Comparison of ENCODE assay signal across 8 mouse cellular contexts in genomic region chr11:81153841-81154240, GRCm38 (mm10).
A peak's percentile ranks its signal among the peaks of the same experiment; 100 is the strongest.
DNase-seq lines count a peak whose midpoint lies in the region; ATAC-seq lines count a peak whose summit lies in the region.

No protein-coding gene starts in this region.

- peak overlapping the region; percentile 90 for H3K4me2 ChIP-seq in heart, embryonic 14.5 days (ENCODE audit: low read length)
- H3K4me2 ChIP-seq in hindbrain, embryonic 11.5 days (replicated peaks; ENCODE audit: low read depth, low read length): peak overlapping the region; percentile 97

- H3K4me3 ChIP-seq in heart, embryonic 14.5 days (ENCODE audit: control insufficient read depth in 1 of 2, insufficient read depth in 1 of 2, low read depth in 1 of 2, low read length in 2 of 2): peak overlapping the region in 1 of 2 experiments; percentile 53; a peak in 1 of 4 replicates
- H3K4me3 ChIP-seq in hindbrain, embryonic 11.5 days (ENCODE audit: low read depth, low read length): peak overlapping the region; percentile 63

- no peak overlapping the region for H3K9ac ChIP-seq in heart, embryonic 14.5 days (ENCODE audit: low read length)
- no peak overlapping the region for H3K9ac ChIP-seq in hindbrain, embryonic 11.5 days (ENCODE audit: low read depth, low read length)

- no peak for ATAC-seq in heart, embryonic 14.5 days (ENCODE audit: insufficient number of reproducible peaks, insufficient read depth, low FRiP score, low read depth)
- peak; percentile 43 for ATAC-seq in hindbrain, embryonic 11.5 days (ENCODE audit: low FRiP score)
- ATAC-seq in CD4-positive, CD25-positive, alpha-beta regulatory T cell, adult 4 months: no peak
- ATAC-seq in erythroid progenitor cell, adult 5-6 weeks (replicated peaks; ENCODE audit: low FRiP score, poor library complexity, severe bottlenecking): no peak

- peaks cover 8 to 23% of the 10 kb centered on the region in 2 experiments; a peak in 3 of 4 replicates for H3K4me1 ChIP-seq in heart, embryonic 14.5 days (ENCODE audit: control insufficient read depth in 2 of 2, insufficient read depth in 2 of 2, low read length in 2 of 2)
- no peaks in the 10 kb centered on the region; the same call in 1 of the 2 replicates for H3K4me1 ChIP-seq in hindbrain, embryonic 11.5 days (replicated peaks; ENCODE audit: control insufficient read depth, insufficient read depth, low read length)

- no peak overlapping the region for H3K27ac ChIP-seq in heart, embryonic 14.5 days (replicated peaks in 1 of 2; ENCODE audit: control insufficient read depth in 1 of 2, insufficient read depth in 1 of 2, low read depth in 2 of 2, low read length in 2 of 2)
- H3K27ac ChIP-seq in hindbrain, embryonic 11.5 days (ENCODE audit: low read depth, low read length): no peak overlapping the region

- H3K9me3 ChIP-seq in heart, embryonic 14.5 days (ENCODE audit: control insufficient read depth, low read length): no peaks in the 10 kb centered on the region
- H3K9me3 ChIP-seq in hindbrain, embryonic 11.5 days (ENCODE audit: control insufficient read depth, low read length): no peaks in the 10 kb centered on the region

- DNase-seq in heart, postnatal 4 days: no peak
- DNase-seq in R1 (ENCODE audit: low read depth, low spot score): peak; percentile 10
- DNase-seq in hindbrain, embryonic 11.5 days (ENCODE audit: low spot score): no peak
- DNase-seq in lung, postnatal 4 days: peak; percentile 5 to 30
- DNase-seq in thymus, adult 18-20 months: no peak

- H3K36me3 ChIP-seq in heart, embryonic 14.5 days (ENCODE audit: control insufficient read depth, insufficient read depth, low read length): no peaks in the 10 kb centered on the region
- H3K36me3 ChIP-seq in hindbrain, embryonic 11.5 days (ENCODE audit: control insufficient read depth, insufficient read depth, low read length): no peaks in the 10 kb centered on the region

- peaks cover 73% of the 10 kb centered on the region for H3K27me3 ChIP-seq in heart, embryonic 14.5 days (ENCODE audit: control insufficient read depth, insufficient read depth, low read length)
- H3K27me3 ChIP-seq in hindbrain, embryonic 11.5 days (ENCODE audit: control insufficient read depth, insufficient read depth, low read length): peaks cover 9% of the 10 kb centered on the region; the same call in 1 of the 2 replicates

- 23% methylated on average over 13 of the region's 13 CpGs for WGBS in heart, embryonic 14.5 days
- 15% methylated on average over 13 of the region's 13 CpGs for WGBS in hindbrain, embryonic 11.5 days

Comparison
In these comparisons a context has a peak if more than half of its experiments do, and no peak if none do; other contexts are left out.
1. DNase-seq: peak in R1 (single experiment) and lung, postnatal 4 days (2 of 2); none in heart, postnatal 4 days (single experiment), hindbrain, embryonic 11.5 days (single experiment) and thymus, adult 18-20 months (0 of 2).